Mouse (Mus musculus) neural tube, embryonic 15.5 days (tissue): Measurements from ENCODE around the gene Lrrc8a. TPM values are rescaled to one million over a fixed set of nuclear protein-coding genes. Genes with fewer than 3 reads are reported as not detected.

ENCODE experiments used
- ATAC-seq: fragments of 200-750 bp; cut with Nextera tagmentation; 2 replicates; pipeline ENCODE4 v1.8.0; 2017; ENCODE audit warnings: mild to moderate bottlenecking, moderate TSS enrichment, moderate library complexity; ENCODE audit not compliant: low FRiP score
- H3K27ac ChIP-seq: fragments of 300-500 bp; sonication (generic); replicated peaks from 2 replicates; pipeline ENCODE4 v1.5.1; 2015; ENCODE audit warnings: mild to moderate bottlenecking, inconsistent platforms
- H3K27me3 ChIP-seq: fragments of 300-500 bp; sonication (generic); replicated peaks from 2 replicates; pipeline ENCODE4 v1.6.1; 2015; ENCODE audit warnings: inconsistent platforms
- H3K36me3 ChIP-seq: fragments of 300-500 bp; sonication (generic); 2 replicates; pipeline ENCODE4 v1.6.1; 2015; ENCODE audit warnings: inconsistent platforms
- H3K4me1 ChIP-seq: fragments of 300-500 bp; sonication (generic); 2 replicates; pipeline ENCODE4 v1.6.1; 2015; ENCODE audit warnings: inconsistent platforms
- H3K4me2 ChIP-seq: fragments of 300-500 bp; sonication (generic); 2 replicates; pipeline ENCODE4 v1.6.1; 2015; ENCODE audit warnings: inconsistent platforms, mild to moderate bottlenecking, moderate library complexity
- H3K4me3 ChIP-seq: fragments of 300-500 bp; sonication (generic); replicated peaks from 2 replicates; pipeline ENCODE4 v1.5.1; 2015; ENCODE audit warnings: mild to moderate bottlenecking, inconsistent platforms
- H3K9ac ChIP-seq: fragments of 300-500 bp; sonication (generic); replicated peaks from 2 replicates; pipeline ENCODE4 v1.6.1; 2015; ENCODE audit warnings: mild to moderate bottlenecking, inconsistent platforms
- H3K9me3 ChIP-seq: fragments of 300-500 bp; sonication (generic); replicated peaks from 2 replicates; pipeline ENCODE4 v1.6.1; 2016; ENCODE audit warnings: inconsistent platforms
- WGBS: fragments of 180-500 bp; shearing (Covaris S2); methylation state at CpG from one replicate; pipeline ENCODE4 v1.1.7; 2015; ENCODE audit warnings: mixed read lengths; 5-methylcytosine and 5-hydroxymethylcytosine counted together
- polyA plus RNA-seq: library from polyadenylated mRNA; unstranded; fragments of >200 nt; fragmentation: Nextera tagmentation; extraction: Ambion mirVana; gene quantifications from 2 replicates; pipeline ENCODE4 v1.2.1, GENCODE M21; 2015

Gene Lrrc8a
- polyA plus RNA-seq, 1 experiment from 2014 or later, result 49.1 TPM

- Histone ChIP-seq H3K4me2 (peak within 1 kb of the TSS; percentile 78), H3K27me3 (no peaks in the 10 kb centered on the region), H3K9ac (no peak within 1 kb of the TSS), H3K36me3 (peaks cover 50% of the 10 kb centered on the region), H3K4me1 (peaks cover 49% of the 10 kb centered on the region), H3K9me3 (no peaks in the 10 kb centered on the region), H3K4me3 (no peak within 1 kb of the TSS; the same call in 1 of the 2 replicates), H3K27ac (no peak within 1 kb of the TSS; the same call in 1 of the 2 replicates)
- 89% methylated on average over 2 of the region's 2 CpGs for WGBS
- no peak for ATAC-seq
These were observed 2.8 kb downstream of the Lrrc8a start, which contains the start of gene Gm28035 for GRCm38 (mm10) chr2:30240267-30240666. Gene Gm28035, plus strand, starts transcription at chr2:30240567.

- 31% methylated on average over 4 of the region's 4 CpGs for WGBS
- Histone ChIP-seq H3K27me3 (no peaks in the 10 kb centered on the region), H3K27ac (no peak overlapping the region), H3K4me3 (no peak overlapping the region), H3K4me2 (no peak overlapping the region), H3K4me1 (peaks cover 46% of the 10 kb centered on the region), H3K36me3 (peaks cover 56% of the 10 kb centered on the region), H3K9ac (no peak overlapping the region), H3K9me3 (no peaks in the 10 kb centered on the region)
- no peak for ATAC-seq
These were observed 5.0 kb downstream of the Lrrc8a start for GRCm38 (mm10) chr2:30242509-30242908.

GRCm38 (mm10) chr2:30243391-30243790 lies 5.9 kb downstream of the Lrrc8a start:
- no peak overlapping the region for H3K9ac ChIP-seq
- WGBS, result 94% methylated on average over 4 of the region's 4 CpGs
- H3K27me3 ChIP-seq, result no peaks in the 10 kb centered on the region
- H3K4me2 ChIP-seq, result no peak overlapping the region
- H3K9me3 ChIP-seq, result no peaks in the 10 kb centered on the region
- peaks cover 61% of the 10 kb centered on the region for H3K36me3 ChIP-seq
- H3K4me1 ChIP-seq, result peaks cover 44% of the 10 kb centered on the region
- no peak overlapping the region for H3K4me3 ChIP-seq
- no peak for ATAC-seq
- H3K27ac ChIP-seq, result no peak overlapping the region

GRCm38 (mm10) chr2:30244595-30245178 lies 7.2 kb downstream of the Lrrc8a start:
- Histone ChIP-seq H3K9me3 (no peaks in the 10 kb centered on the region), H3K9ac (no peak overlapping the region), H3K27me3 (no peaks in the 10 kb centered on the region), H3K36me3 (peaks cover 70% of the 10 kb centered on the region), H3K4me1 (peaks cover 31% of the 10 kb centered on the region), H3K4me2 (no peak overlapping the region), H3K4me3 (no peak overlapping the region), H3K27ac (no peak overlapping the region)
- 83% methylated on average over 7 of the region's 7 CpGs for WGBS
- ATAC-seq, result no peak

- 94% methylated on average over 5 of the region's 5 CpGs for WGBS
- Histone ChIP-seq H3K27me3 (no peaks in the 10 kb centered on the region), H3K4me1 (peaks cover 34% of the 10 kb centered on the region), H3K9ac (no peak overlapping the region), H3K4me2 (no peak overlapping the region), H3K9me3 (no peaks in the 10 kb centered on the region), H3K36me3 (peaks cover 57% of the 10 kb centered on the region), H3K4me3 (no peak overlapping the region), H3K27ac (no peak overlapping the region)
- no peak for ATAC-seq
These were observed 9.5 kb downstream of the Lrrc8a start for GRCm38 (mm10) chr2:30247036-30247435.

GRCm38 (mm10) chr2:30247681-30248080 lies 10.2 kb downstream of the Lrrc8a start:
- Histone ChIP-seq H3K9ac (no peak overlapping the region), H3K9me3 (no peaks in the 10 kb centered on the region), H3K4me2 (no peak overlapping the region), H3K36me3 (peaks cover 51% of the 10 kb centered on the region), H3K27me3 (no peaks in the 10 kb centered on the region), H3K27ac (no peak overlapping the region), H3K4me1 (peaks cover 29% of the 10 kb centered on the region), H3K4me3 (no peak overlapping the region)
- WGBS, result 69% methylated on average over 4 of the region's 4 CpGs
- no peak for ATAC-seq

GRCm38 (mm10) chr2:30249182-30249581 lies 11.7 kb downstream of the Lrrc8a start:
- H3K4me3 ChIP-seq, result no peak overlapping the region
- H3K9me3 ChIP-seq, result no peaks in the 10 kb centered on the region
- ATAC-seq, result no peak
- H3K4me1 ChIP-seq, result peaks cover 20% of the 10 kb centered on the region; the same call in 1 of the 2 replicates
- peaks cover 41% of the 10 kb centered on the region for H3K36me3 ChIP-seq
- H3K27me3 ChIP-seq, result no peaks in the 10 kb centered on the region
- 91% methylated on average over 3 of the region's 3 CpGs for whole genome bisulfite sequencing
- H3K27ac ChIP-seq, result no peak overlapping the region
- no peak overlapping the region for H3K9ac ChIP-seq
- H3K4me2 ChIP-seq, result no peak overlapping the region

- H3K27me3 ChIP-seq, result no peaks in the 10 kb centered on the region
- H3K36me3 ChIP-seq, result peaks cover 43% of the 10 kb centered on the region
- no peak overlapping the region for H3K27ac ChIP-seq
- peaks cover 20% of the 10 kb centered on the region; the same call in 1 of the 2 replicates for H3K4me1 ChIP-seq
- H3K4me3 ChIP-seq, result no peak overlapping the region
- no peak overlapping the region for H3K9ac ChIP-seq
- 85% methylated on average over 10 of the region's 10 CpGs for WGBS
- no peak overlapping the region for H3K4me2 ChIP-seq
- ATAC-seq, result no peak
- H3K9me3 ChIP-seq, result no peaks in the 10 kb centered on the region
These were observed 12.9 kb downstream of the Lrrc8a start for GRCm38 (mm10) chr2:30250166-30251128.

GRCm38 (mm10) chr2:30251417-30252104 lies 14.0 kb downstream of the Lrrc8a start:
- H3K27me3 ChIP-seq, result no peaks in the 10 kb centered on the region
- no peak overlapping the region for H3K27ac ChIP-seq
- H3K4me2 ChIP-seq, result no peak overlapping the region
- H3K9me3 ChIP-seq, result no peaks in the 10 kb centered on the region
- ATAC-seq, result no peak
- H3K9ac ChIP-seq, result no peak overlapping the region
- H3K4me3 ChIP-seq, result no peak overlapping the region
- H3K36me3 ChIP-seq, result peaks cover 48% of the 10 kb centered on the region
- 75% methylated on average over 5 of the region's 5 CpGs for WGBS
- H3K4me1 ChIP-seq, result peaks cover 20% of the 10 kb centered on the region; the same call in 1 of the 2 replicates

GRCm38 (mm10) chr2:30252521-30252920 lies 15.0 kb downstream of the Lrrc8a start:
- peaks cover 58% of the 10 kb centered on the region for H3K36me3 ChIP-seq
- WGBS, result 82% methylated on average over 3 of the region's 3 CpGs
- H3K9ac ChIP-seq, result no peak overlapping the region
- H3K4me1 ChIP-seq, result peaks cover 16% of the 10 kb centered on the region; the same call in 1 of the 2 replicates
- H3K4me3 ChIP-seq, result no peak overlapping the region
- H3K4me2 ChIP-seq, result no peak overlapping the region
- H3K27ac ChIP-seq, result no peak overlapping the region
- H3K9me3 ChIP-seq, result no peaks in the 10 kb centered on the region
- H3K27me3 ChIP-seq, result no peaks in the 10 kb centered on the region
- ATAC-seq, result no peak

GRCm38 (mm10) chr2:30253809-30254208 lies 16.3 kb downstream of the Lrrc8a start:
- WGBS, result 84% methylated on average over 5 of the region's 5 CpGs

More at GRCm38 (mm10) chr2:30253809-30254208, 16.3 kb downstream of the Lrrc8a start:
- Histone ChIP-seq H3K36me3 (peaks cover 64% of the 10 kb centered on the region), H3K4me2 (no peak overlapping the region), H3K9me3 (no peaks in the 10 kb centered on the region), H3K9ac (no peak overlapping the region), H3K4me1 (peaks cover 22% of the 10 kb centered on the region; the same call in 1 of the 2 replicates), H3K27me3 (no peaks in the 10 kb centered on the region), H3K4me3 (no peak overlapping the region), H3K27ac (no peak overlapping the region)
- ATAC-seq, result no peak
